Mouse (Mus musculus) limb, embryonic 14.5 days (tissue): Measurements from ENCODE around the gene Gpr108. TPM values are rescaled to one million over a fixed set of nuclear protein-coding genes. Genes with fewer than 3 reads are reported as not detected.

Source experiments
- ATAC-seq: fragments of 200-750 bp; cut with Nextera tagmentation; 2 replicates; pipeline ENCODE4 v1.8.0; 2017; ENCODE audit warnings: low read depth, moderate number of reproducible peaks, moderate TSS enrichment; ENCODE audit not compliant: low FRiP score
- DNase-seq: peaks from one replicate; pipeline ENCODE4 v3.0.0-alpha.2; 2015; ENCODE audit warnings: low spot score
- H3K27ac ChIP-seq: fragments of 300-500 bp; sonication (generic); replicated peaks from 2 replicates; pipeline ENCODE4 v1.5.1; 2014; ENCODE audit warnings: low read depth, mild to moderate bottlenecking, low read length, moderate library complexity, mixed read lengths
- H3K27me3 ChIP-seq: fragments of 300-500 bp; sonication (generic); 2 replicates; pipeline ENCODE4 v1.6.1; 2014; ENCODE audit warnings: low read length, mixed read lengths; ENCODE audit not compliant: control insufficient read depth, insufficient read depth
- H3K36me3 ChIP-seq: fragments of 300-500 bp; sonication (generic); 2 replicates; pipeline ENCODE4 v1.6.1; 2014; ENCODE audit warnings: mild to moderate bottlenecking, low read length, moderate library complexity, mixed read lengths; ENCODE audit not compliant: control insufficient read depth, insufficient read depth
- H3K4me1 ChIP-seq: fragments of 300-500 bp; sonication (generic); 2 replicates; pipeline ENCODE4 v1.6.1; 2014; ENCODE audit warnings: antibody characterized with exemption, low read length, mixed read lengths; ENCODE audit not compliant: control insufficient read depth, insufficient read depth
- H3K4me2 ChIP-seq: fragments of 300-500 bp; sonication (generic); replicated peaks from 2 replicates; pipeline ENCODE4 v1.6.1; 2014; ENCODE audit warnings: low read depth, mild to moderate bottlenecking, low read length, moderate library complexity; ENCODE audit not compliant: severe bottlenecking
- H3K4me3 ChIP-seq: fragments of 300-500 bp; sonication (generic); replicated peaks from 2 replicates; pipeline ENCODE4 v1.5.1; 2014; ENCODE audit warnings: low read length
- H3K9ac ChIP-seq: fragments of 300-500 bp; sonication (generic); 2 replicates; pipeline ENCODE4 v1.6.1; 2014; ENCODE audit warnings: mild to moderate bottlenecking, low read depth, low read length, moderate library complexity; ENCODE audit not compliant: severe bottlenecking
- H3K9me3 ChIP-seq: fragments of 300-500 bp; sonication (generic); 2 replicates; pipeline ENCODE4 v1.6.1; 2016; ENCODE audit warnings: low read length; ENCODE audit not compliant: control insufficient read depth
- POLR2A ChIP-seq: fragments of 200-500 bp; IDR thresholded peaks from 2 replicates; pipeline ENCODE4 v1.8.0; 2012; ENCODE audit warnings: inconsistent platforms, mild to moderate bottlenecking, moderate library complexity, borderline replicate concordance; ENCODE audit not compliant: insufficient read depth, insufficient read length; ENCODE audit errors: extremely low read depth
- WGBS: fragments of 180-500 bp; shearing (Covaris S2); extraction: QIAGEN DNeasy Blood & Tissue Kit; methylation state at CpG from one replicate; pipeline ENCODE4 v1.1.7; 2014; 5-methylcytosine and 5-hydroxymethylcytosine counted together
- polyA plus RNA-seq, 2 experiments: library from polyadenylated mRNA; depleted of rRNA in 1 of 2; stranded (reverse) in 1 of 2; unstranded in 1 of 2; fragments of >200 nt; fragmentation: Nextera tagmentation in 1 of 2; extraction: Ambion mirVana in 1 of 2; gene quantifications; 2 replicates each; pipeline versions ENCODE4 v1.2.1 to v1.2.3; 2012 to 2014

The Gpr108 gene
- polyA plus RNA-seq, 2 experiments, result 36.4 to 39.6 TPM

- no peak for TF ChIP-seq POLR2A
- 0 out of 2 replicates have a peak, but pooled peaks cover 5% of the 10 kb centered on the region for H3K4me1 ChIP-seq
- no peak overlapping the region for H3K27ac ChIP-seq
- H3K9me3 ChIP-seq, result no peaks in the 10 kb centered on the region
- H3K27me3 ChIP-seq, result no peaks in the 10 kb centered on the region
- no peak overlapping the region for H3K9ac ChIP-seq
- 54% methylated on average over 1 of the region's 1 CpGs for WGBS
- no peak overlapping the region for H3K4me3 ChIP-seq
- ATAC-seq, result no peak
- no peak for DNase-seq
- H3K36me3 ChIP-seq, result peaks cover 68% of the 10 kb centered on the region
- no peak overlapping the region for H3K4me2 ChIP-seq
Observed at GRCm38 (mm10) chr17:57261796-57262195, 13.6 kb upstream of the Gpr108 start.

GRCm38 (mm10) chr17:57261286-57261685, 13.0 kb upstream of the Gpr108 start:
- H3K27ac ChIP-seq, result no peak overlapping the region
- no peak overlapping the region for H3K4me2 ChIP-seq
- DNase-seq (no peak), ATAC-seq (no peak)
- no peak overlapping the region for H3K4me3 ChIP-seq
- TF ChIP-seq POLR2A, result no peak
- no peak overlapping the region for H3K9ac ChIP-seq
- WGBS, result 98% methylated on average over 4 of the region's 4 CpGs
- H3K36me3 ChIP-seq, result peaks cover 72% of the 10 kb centered on the region
- 0 out of 2 replicates have a peak, but pooled peaks cover 5% of the 10 kb centered on the region for H3K4me1 ChIP-seq
- H3K27me3 ChIP-seq, result no peaks in the 10 kb centered on the region
- H3K9me3 ChIP-seq, result no peaks in the 10 kb centered on the region

- H3K4me2 ChIP-seq, result no peak overlapping the region
- no peaks in the 10 kb centered on the region for H3K9me3 ChIP-seq
- no peaks in the 10 kb centered on the region for H3K4me1 ChIP-seq
- H3K9ac ChIP-seq, result no peak overlapping the region
- H3K36me3 ChIP-seq, result peaks cover 81% of the 10 kb centered on the region
- H3K27me3 ChIP-seq, result no peaks in the 10 kb centered on the region
- WGBS, result 90% methylated on average over 9 of the region's 9 CpGs
- H3K27ac ChIP-seq, result no peak overlapping the region
- H3K4me3 ChIP-seq, result no peak overlapping the region
- ATAC-seq (no peak), DNase-seq (no peak)
- no peak for TF ChIP-seq POLR2A
Observed at GRCm38 (mm10) chr17:57260351-57260750, 12.1 kb upstream of the Gpr108 start.

GRCm38 (mm10) chr17:57259742-57260141, 11.5 kb upstream of the Gpr108 start:
- H3K9me3 ChIP-seq, result no peaks in the 10 kb centered on the region
- no peak for DNase-seq
- no peak overlapping the region for H3K9ac ChIP-seq
- no peak overlapping the region for H3K4me3 ChIP-seq
- H3K27ac ChIP-seq, result no peak overlapping the region
- peaks cover 87% of the 10 kb centered on the region for H3K36me3 ChIP-seq
- no peak overlapping the region for H3K4me2 ChIP-seq
- no peak for ATAC-seq
- 89% methylated on average over 8 of the region's 8 CpGs for WGBS
- H3K27me3 ChIP-seq, result no peaks in the 10 kb centered on the region
- no peaks in the 10 kb centered on the region for H3K4me1 ChIP-seq
- TF ChIP-seq POLR2A, result no peak

- Histone ChIP-seq H3K4me3 (no peak overlapping the region), H3K27me3 (no peaks in the 10 kb centered on the region), H3K4me1 (no peaks in the 10 kb centered on the region), H3K27ac (no peak overlapping the region), H3K36me3 (peaks cover 91% of the 10 kb centered on the region), H3K9me3 (no peaks in the 10 kb centered on the region), H3K4me2 (no peak overlapping the region), H3K9ac (no peak overlapping the region)
- no peak for TF ChIP-seq POLR2A
- WGBS, result 98% methylated on average over 3 of the region's 3 CpGs
- no peak for DNase-seq
- no peak for ATAC-seq
Observed at GRCm38 (mm10) chr17:57258191-57258590, 9.9 kb upstream of the Gpr108 start.
